Mouse (Mus musculus): Measurements from ENCODE around the gene Tle1. TPM values are rescaled to one million over a fixed set of nuclear protein-coding genes. Genes with fewer than 3 reads are reported as not detected.

Gene Tle1
- polyA plus RNA-seq, 1 experiment from 2014 or later, result 29.8 TPM

GRCm38 (mm10) chr4:72144541-72144940 is 56.2 kb downstream of the Tle1 start:
- Histone ChIP-seq H3K9ac (replicated peaks; ENCODE audit: low read depth, low read length) (no peak overlapping the region), H3K4me1 (ENCODE audit: control insufficient read depth, insufficient read depth, low read length) (0 out of 2 replicates have a peak, but pooled peaks cover 2% of the 10 kb centered on the region), H3K9me3 (ENCODE audit: control insufficient read depth, low read length) (no peaks in the 10 kb centered on the region), H3K27me3 (ENCODE audit: control insufficient read depth, insufficient read depth, low read length) (no peaks in the 10 kb centered on the region), H3K36me3 (ENCODE audit: control insufficient read depth, insufficient read depth, low read length) (peaks cover 8% of the 10 kb centered on the region; the same call in 1 of the 2 replicates), H3K27ac (ENCODE audit: low read depth, low read length) (no peak overlapping the region), H3K4me3 (ENCODE audit: low read depth, low read length) (no peak overlapping the region), H3K4me2 (ENCODE audit: low read depth, low read length) (no peak overlapping the region)
- WGBS, result 85% methylated on average over 2 of the region's 2 CpGs
- ATAC-seq (ENCODE audit: low read depth), result no peak

- H3K4me3 ChIP-seq (ENCODE audit: low read depth, low read length), result no peak overlapping the region
- H3K36me3 ChIP-seq (ENCODE audit: control insufficient read depth, insufficient read depth, low read length), result peaks cover 11% of the 10 kb centered on the region; the same call in 1 of the 2 replicates
- no peaks in the 10 kb centered on the region for H3K4me1 ChIP-seq (ENCODE audit: control insufficient read depth, insufficient read depth, low read length)
- ATAC-seq (ENCODE audit: low read depth), result no peak
- 83% methylated on average over 3 of the region's 3 CpGs for WGBS
- no peaks in the 10 kb centered on the region for H3K9me3 ChIP-seq (ENCODE audit: control insufficient read depth, low read length)
- H3K4me2 ChIP-seq (ENCODE audit: low read depth, low read length), result no peak overlapping the region
- H3K27ac ChIP-seq (ENCODE audit: low read depth, low read length), result no peak overlapping the region
- no peaks in the 10 kb centered on the region for H3K27me3 ChIP-seq (ENCODE audit: control insufficient read depth, insufficient read depth, low read length)
- H3K9ac ChIP-seq (replicated peaks; ENCODE audit: low read depth, low read length), result no peak overlapping the region
Measured at GRCm38 (mm10) chr4:72140706-72141105, 60.0 kb downstream of the Tle1 start.

GRCm38 (mm10) chr4:72139475-72140120 is 61.1 kb downstream of the Tle1 start:
- H3K27me3 ChIP-seq (ENCODE audit: control insufficient read depth, insufficient read depth, low read length), result no peaks in the 10 kb centered on the region
- 61% methylated on average over 11 of the region's 11 CpGs for WGBS
- no peak overlapping the region for H3K27ac ChIP-seq (ENCODE audit: low read depth, low read length)
- ATAC-seq (ENCODE audit: low read depth), result peak; percentile 76; the same call in 1 of the 2 replicates
- no peak overlapping the region for H3K9ac ChIP-seq (replicated peaks; ENCODE audit: low read depth, low read length)
- no peaks in the 10 kb centered on the region for H3K4me1 ChIP-seq (ENCODE audit: control insufficient read depth, insufficient read depth, low read length)
- H3K4me2 ChIP-seq (ENCODE audit: low read depth, low read length), result no peak overlapping the region
- H3K36me3 ChIP-seq (ENCODE audit: control insufficient read depth, insufficient read depth, low read length), result peaks cover 11% of the 10 kb centered on the region; the same call in 1 of the 2 replicates
- H3K9me3 ChIP-seq (ENCODE audit: control insufficient read depth, low read length), result no peaks in the 10 kb centered on the region
- H3K4me3 ChIP-seq (ENCODE audit: low read depth, low read length), result no peak overlapping the region

- no peaks in the 10 kb centered on the region for H3K4me1 ChIP-seq (ENCODE audit: control insufficient read depth, insufficient read depth, low read length)
- peak; percentile 60; the same call in 1 of the 2 replicates for ATAC-seq (ENCODE audit: low read depth)
- H3K4me3 ChIP-seq (ENCODE audit: low read depth, low read length), result no peak overlapping the region
- no peak overlapping the region for H3K27ac ChIP-seq (ENCODE audit: low read depth, low read length)
- H3K27me3 ChIP-seq (ENCODE audit: control insufficient read depth, insufficient read depth, low read length), result no peaks in the 10 kb centered on the region
- no peak overlapping the region for H3K9ac ChIP-seq (replicated peaks; ENCODE audit: low read depth, low read length)
- H3K36me3 ChIP-seq (ENCODE audit: control insufficient read depth, insufficient read depth, low read length), result peaks cover 11% of the 10 kb centered on the region; the same call in 1 of the 2 replicates
- WGBS, result 95% methylated on average over 11 of the region's 11 CpGs
- no peaks in the 10 kb centered on the region for H3K9me3 ChIP-seq (ENCODE audit: control insufficient read depth, low read length)
- H3K4me2 ChIP-seq (ENCODE audit: low read depth, low read length), result no peak overlapping the region
Measured at GRCm38 (mm10) chr4:72138264-72139080, 62.2 kb downstream of the Tle1 start.

- whole genome bisulfite sequencing, result 78% methylated on average over 3 of the region's 3 CpGs
- no peak overlapping the region for H3K4me2 ChIP-seq (ENCODE audit: low read depth, low read length)
- ATAC-seq (ENCODE audit: low read depth), result no peak
- no peak overlapping the region for H3K4me3 ChIP-seq (ENCODE audit: low read depth, low read length)
- H3K27ac ChIP-seq (ENCODE audit: low read depth, low read length), result no peak overlapping the region
- no peak overlapping the region for H3K9ac ChIP-seq (replicated peaks; ENCODE audit: low read depth, low read length)
- H3K4me1 ChIP-seq (ENCODE audit: control insufficient read depth, insufficient read depth, low read length), result no peaks in the 10 kb centered on the region
- no peaks in the 10 kb centered on the region for H3K9me3 ChIP-seq (ENCODE audit: control insufficient read depth, low read length)
- H3K36me3 ChIP-seq (ENCODE audit: control insufficient read depth, insufficient read depth, low read length), result no peaks in the 10 kb centered on the region
- H3K27me3 ChIP-seq (ENCODE audit: control insufficient read depth, insufficient read depth, low read length), result no peaks in the 10 kb centered on the region
Measured at GRCm38 (mm10) chr4:72132646-72133045, 68.1 kb downstream of the Tle1 start.

GRCm38 (mm10) chr4:72127596-72127995 is 73.1 kb downstream of the Tle1 start:
- Histone ChIP-seq H3K27ac (ENCODE audit: low read depth, low read length) (no peak overlapping the region), H3K9ac (replicated peaks; ENCODE audit: low read depth, low read length) (no peak overlapping the region), H3K27me3 (ENCODE audit: control insufficient read depth, insufficient read depth, low read length) (no peaks in the 10 kb centered on the region), H3K36me3 (ENCODE audit: control insufficient read depth, insufficient read depth, low read length) (peaks cover 8% of the 10 kb centered on the region), H3K9me3 (ENCODE audit: control insufficient read depth, low read length) (no peaks in the 10 kb centered on the region), H3K4me3 (ENCODE audit: low read depth, low read length) (no peak overlapping the region), H3K4me2 (ENCODE audit: low read depth, low read length) (no peak overlapping the region), H3K4me1 (ENCODE audit: control insufficient read depth, insufficient read depth, low read length) (no peaks in the 10 kb centered on the region)
- no peak for ATAC-seq (ENCODE audit: low read depth)
- 64% methylated on average over 2 of the region's 2 CpGs for WGBS

GRCm38 (mm10) chr4:72124790-72125189 is 75.9 kb downstream of the Tle1 start:
- Histone ChIP-seq H3K4me3 (ENCODE audit: low read depth, low read length) (no peak overlapping the region), H3K9me3 (ENCODE audit: control insufficient read depth, low read length) (no peaks in the 10 kb centered on the region), H3K36me3 (ENCODE audit: control insufficient read depth, insufficient read depth, low read length) (peaks cover 13% of the 10 kb centered on the region), H3K4me2 (ENCODE audit: low read depth, low read length) (no peak overlapping the region), H3K27me3 (ENCODE audit: control insufficient read depth, insufficient read depth, low read length) (no peaks in the 10 kb centered on the region), H3K4me1 (ENCODE audit: control insufficient read depth, insufficient read depth, low read length) (no peaks in the 10 kb centered on the region), H3K9ac (replicated peaks; ENCODE audit: low read depth, low read length) (no peak overlapping the region), H3K27ac (ENCODE audit: low read depth, low read length) (no peak overlapping the region)
- no peak for ATAC-seq (ENCODE audit: low read depth)
- WGBS, result 88% methylated on average over 5 of the region's 5 CpGs

GRCm38 (mm10) chr4:72122837-72123236 is 77.9 kb downstream of the Tle1 start:
- ATAC-seq (ENCODE audit: low read depth), result no peak
- Histone ChIP-seq H3K27ac (ENCODE audit: low read depth, low read length) (no peak overlapping the region), H3K9me3 (ENCODE audit: control insufficient read depth, low read length) (no peaks in the 10 kb centered on the region), H3K9ac (replicated peaks; ENCODE audit: low read depth, low read length) (no peak overlapping the region), H3K36me3 (ENCODE audit: control insufficient read depth, insufficient read depth, low read length) (peaks cover 13% of the 10 kb centered on the region), H3K4me3 (ENCODE audit: low read depth, low read length) (no peak overlapping the region), H3K27me3 (ENCODE audit: control insufficient read depth, insufficient read depth, low read length) (no peaks in the 10 kb centered on the region), H3K4me1 (ENCODE audit: control insufficient read depth, insufficient read depth, low read length) (no peaks in the 10 kb centered on the region), H3K4me2 (ENCODE audit: low read depth, low read length) (no peak overlapping the region)
- 21% methylated on average over 1 of the region's 1 CpGs for whole genome bisulfite sequencing

GRCm38 (mm10) chr4:72122343-72122742 is 78.4 kb downstream of the Tle1 start:
- Histone ChIP-seq H3K9me3 (ENCODE audit: control insufficient read depth, low read length) (no peaks in the 10 kb centered on the region), H3K27ac (ENCODE audit: low read depth, low read length) (no peak overlapping the region), H3K36me3 (ENCODE audit: control insufficient read depth, insufficient read depth, low read length) (peaks cover 15% of the 10 kb centered on the region), H3K4me2 (ENCODE audit: low read depth, low read length) (no peak overlapping the region), H3K4me1 (ENCODE audit: control insufficient read depth, insufficient read depth, low read length) (no peaks in the 10 kb centered on the region), H3K4me3 (ENCODE audit: low read depth, low read length) (no peak overlapping the region), H3K27me3 (ENCODE audit: control insufficient read depth, insufficient read depth, low read length) (no peaks in the 10 kb centered on the region), H3K9ac (replicated peaks; ENCODE audit: low read depth, low read length) (no peak overlapping the region)
- ATAC-seq (ENCODE audit: low read depth), result no peak
- 77% methylated on average over 2 of the region's 2 CpGs for WGBS

Data from neural tube, embryonic 14.5 days (tissue).